Mouse (Mus musculus) heart, adult 2 months (tissue): ENCODE measurements around the gene Muc5b. TPM values are rescaled to one million over a fixed set of nuclear protein-coding genes. Genes with fewer than 3 reads are reported as not detected.

Experiments used
- DNase-seq, 2 experiments: peaks; one replicate each; pipeline ENCODE4 v3.0.0; 2021
- H3K27ac ChIP-seq: fragments of 200-600 bp; 2 replicates; pipeline ENCODE4 v1.8.1; 2022
- H3K27me3 ChIP-seq: fragments of 200-500 bp; 2 replicates; pipeline ENCODE4 v1.6.1; 2012; ENCODE audit warnings: mild to moderate bottlenecking, low read length, inconsistent platforms, mixed read lengths; ENCODE audit not compliant: control insufficient read depth, insufficient read depth
- H3K36me3 ChIP-seq: fragments of 200-500 bp; 2 replicates; pipeline ENCODE4 v1.6.1; 2012; ENCODE audit warnings: low read length, inconsistent platforms; ENCODE audit not compliant: control insufficient read depth, insufficient read depth
- H3K4me1 ChIP-seq: fragments of 200-500 bp; 2 replicates; pipeline ENCODE4 v1.6.1; 2011; ENCODE audit warnings: low read length; ENCODE audit not compliant: control insufficient read depth, insufficient read depth
- H3K4me3 ChIP-seq: fragments of 200-600 bp; 2 replicates; pipeline ENCODE4 v1.8.1; 2022
- H3K79me2 ChIP-seq: fragments of 200-500 bp; replicated peaks from 2 replicates; pipeline ENCODE4 v1.6.1; 2012; ENCODE audit warnings: mild to moderate bottlenecking, inconsistent platforms, low read length, moderate library complexity, mixed read lengths; ENCODE audit not compliant: control insufficient read depth, insufficient read depth
- H3K9ac ChIP-seq: fragments of 200-500 bp; 2 replicates; pipeline ENCODE4 v1.6.1; 2012; ENCODE audit warnings: low read depth, mild to moderate bottlenecking, control low read depth, inconsistent platforms, low read length, mixed read lengths
- CTCF ChIP-seq: fragments of 200-600 bp; IDR thresholded peaks from 2 replicates; pipeline ENCODE4 v1.8.1; 2022; ENCODE audit warnings: antibody characterized with exemption, mild to moderate bottlenecking, moderate library complexity
- EP300 ChIP-seq: fragments of 200-500 bp; IDR thresholded peaks from 2 replicates; pipeline ENCODE4 v1.6.1; 2011; ENCODE audit warnings: low read depth, low read length, control low read depth; ENCODE audit not compliant: insufficient read depth
- POLR2A ChIP-seq: fragments of 200-500 bp; IDR thresholded peaks from 2 replicates; pipeline ENCODE4 v1.6.1; 2011; ENCODE audit warnings: mild to moderate bottlenecking, low read depth, low read length, control low read depth; ENCODE audit not compliant: insufficient read depth
- WGBS: fragments of 180-500 bp; shearing (Covaris S2); methylation state at CpG from one replicate; pipeline ENCODE4 v1.1.7; 2018; 5-methylcytosine and 5-hydroxymethylcytosine counted together
- intact Hi-C: fragments of 180-260 bp; cut with DNase I; formaldehyde crosslinking; loops from one replicate; pipeline ENCODE4 v1.15.1; 2025
- polyA plus RNA-seq: library from polyadenylated mRNA; depleted of rRNA; stranded (reverse); fragments of >200 nt; gene quantifications from 2 replicates; pipeline ENCODE4 v1.2.3, GENCODE M21; 2012
- total RNA-seq, 2 experiments: library from RNA; stranded (reverse); gene quantifications; 2 replicates each; pipeline ENCODE4 v1.2.3; 2021

The Muc5b gene
- total and polyA plus RNA-seq, 3 experiments: 4.9 TPM; not detected in 2

- Histone ChIP-seq H3K27me3 (no peaks in the 10 kb centered on the region), H3K79me2 (no peaks in the 10 kb centered on the region), H3K4me1 (no peaks in the 10 kb centered on the region), H3K9ac (no peak overlapping the region), H3K4me3 (no peak overlapping the region), H3K36me3 (no peaks in the 10 kb centered on the region), H3K27ac (no peak overlapping the region)
- WGBS: 69% methylated on average over 5 of the region's 5 CpGs
- no peak for DNase-seq
- intact Hi-C loops: no loop called here
- TF ChIP-seq EP300 (no peak), POLR2A (no peak), CTCF (no peak)
Observed at GRCm38 (mm10) chr7:141874891-141875290, 36.0 kb downstream of the Muc5b start.

GRCm38 (mm10) chr7:141878813-141879212 lies 39.9 kb downstream of the Muc5b start:
- Histone ChIP-seq H3K4me3 (no peak overlapping the region), H3K36me3 (no peaks in the 10 kb centered on the region), H3K79me2 (no peaks in the 10 kb centered on the region), H3K9ac (no peak overlapping the region), H3K27me3 (no peaks in the 10 kb centered on the region), H3K4me1 (no peaks in the 10 kb centered on the region), H3K27ac (no peak overlapping the region)
- no peak for DNase-seq
- whole genome bisulfite sequencing: 93% methylated on average over 2 of the region's 2 CpGs
- TF ChIP-seq POLR2A (no peak), EP300 (no peak), CTCF (no peak)
- intact Hi-C loops: no loop called here

GRCm38 (mm10) chr7:141892151-141892550 lies 53.3 kb downstream of the Muc5b start:
- Histone ChIP-seq H3K36me3 (peaks cover 13% of the 10 kb centered on the region), H3K27ac (no peak overlapping the region), H3K4me3 (no peak overlapping the region), H3K27me3 (no peaks in the 10 kb centered on the region), H3K4me1 (peaks cover 6% of the 10 kb centered on the region), H3K9ac (no peak overlapping the region), H3K79me2 (0 out of 2 replicates have a peak, but pooled peaks cover 2% of the 10 kb centered on the region)
- intact Hi-C loops: no loop called here
- WGBS: 91% methylated on average over 7 of the region's 7 CpGs
- TF ChIP-seq POLR2A: no peak
- no peak for TF ChIP-seq EP300
- no peak for TF ChIP-seq CTCF
- no peak for DNase-seq

- intact Hi-C loops: loop anchor here (5.0 kb wide), 1 partner anchor 340 kb away; the partner anchor contains the start of gene Ap2a2
- peak overlapping the region; percentile 100 for H3K4me3 ChIP-seq
- H3K79me2 ChIP-seq: peaks cover 7% of the 10 kb centered on the region; the same call in 1 of the 2 replicates
- peaks cover 9% of the 10 kb centered on the region for H3K36me3 ChIP-seq
- H3K4me1 ChIP-seq: peaks cover 18% of the 10 kb centered on the region
- under 1% methylated on average over 16 of the region's 16 CpGs for WGBS
- H3K27ac ChIP-seq: peak overlapping the region; percentile 93
- TF ChIP-seq CTCF (no peak), POLR2A (no peak), EP300 (no peak)
- peak overlapping the region; percentile 85 for H3K9ac ChIP-seq
- no peak for DNase-seq
- H3K27me3 ChIP-seq: no peaks in the 10 kb centered on the region; the same call in 1 of the 2 replicates
Observed at GRCm38 (mm10) chr7:141901825-141902224, 63.0 kb downstream of the Muc5b start.

- WGBS: under 1% methylated on average over 44 of the region's 44 CpGs
- intact Hi-C loops: loop anchor here (5.0 kb wide), 1 partner anchor 340 kb away; the partner anchor contains the start of gene Ap2a2
- DNase-seq: peak; percentile 100
Observed at GRCm38 (mm10) chr7:141902269-141902729, 63.4 kb downstream of the Muc5b start.

GRCm38 (mm10) chr7:141902791-141903190 lies 63.9 kb downstream of the Muc5b start:
- Histone ChIP-seq H3K79me2 (peaks cover 5% of the 10 kb centered on the region; the same call in 1 of the 2 replicates), H3K9ac (peak overlapping the region; percentile 70), H3K4me3 (peak overlapping the region; percentile 100), H3K4me1 (peaks cover 15% of the 10 kb centered on the region), H3K27me3 (no peaks in the 10 kb centered on the region; the same call in 1 of the 2 replicates), H3K27ac (peak overlapping the region; percentile 65), H3K36me3 (peaks cover 9% of the 10 kb centered on the region)
- WGBS: 66% methylated on average over 4 of the region's 4 CpGs
- TF ChIP-seq POLR2A (no peak), CTCF (no peak), EP300 (no peak)
- intact Hi-C loops: loop anchor here (5.0 kb wide), 1 partner anchor 340 kb away; the partner anchor contains the start of gene Ap2a2
- no peak for DNase-seq

More at GRCm38 (mm10) chr7:141902269-141902729, 63.4 kb downstream of the Muc5b start:
- TF ChIP-seq EP300: no peak
- TF ChIP-seq POLR2A: peak; percentile 82
- Histone ChIP-seq H3K4me1 (peaks cover 15% of the 10 kb centered on the region), H3K27ac (peak overlapping the region; percentile 93), H3K27me3 (no peaks in the 10 kb centered on the region; the same call in 1 of the 2 replicates), H3K79me2 (peaks cover 7% of the 10 kb centered on the region; the same call in 1 of the 2 replicates), H3K36me3 (peaks cover 9% of the 10 kb centered on the region), H3K9ac (peak overlapping the region; percentile 85), H3K4me3 (peak overlapping the region; percentile 100)
